Mouse (Mus musculus): Measurements from ENCODE around the gene Ccdc34.

- TF ChIP-seq CTCF (IDR thresholded peaks at IDR 0.05; ENCODE audit: control insufficient read depth, insufficient read depth, insufficient replicate concordance, low read depth, low read length) (no peak), POLR2A (IDR thresholded peaks at IDR 0.05; ENCODE audit: control insufficient read depth, low read depth, low read length) (no peak)
These were observed 12.9 kb upstream of the Ccdc34 start for GRCm38 (mm10) chr2:110004668-110005067.

All from testis, adult 2 months (tissue).